Mouse (Mus musculus): Measurements from ENCODE around the gene Nell2. TPM values are rescaled to one million over a fixed set of nuclear protein-coding genes. Genes with fewer than 3 reads are reported as not detected.

Gene Nell2
- total RNA-seq, 4 experiments from 2014 or later: 3.1 to 5.2 (median 4.5) TPM

- no peak for DNase-seq
Measured at GRCm38 (mm10) chr15:95085962-95086361, 442.4 kb downstream of the Nell2 start.

- no peak for DNase-seq
Measured at GRCm38 (mm10) chr15:95081654-95082053, 446.7 kb downstream of the Nell2 start.

- DNase-seq: no peak
Measured at GRCm38 (mm10) chr15:95075356-95075755, 453.0 kb downstream of the Nell2 start.

GRCm38 (mm10) chr15:95070881-95071280 lies 457.5 kb downstream of the Nell2 start:
- no peak for DNase-seq

- no peak for DNase-seq
Measured at GRCm38 (mm10) chr15:95068799-95069198, 459.6 kb downstream of the Nell2 start.

- DNase-seq: no peak
Measured at GRCm38 (mm10) chr15:95068023-95068422, 460.3 kb downstream of the Nell2 start.

- DNase-seq: no peak
Measured at GRCm38 (mm10) chr15:95055081-95055650, 473.2 kb downstream of the Nell2 start.

- DNase-seq: no peak
Measured at GRCm38 (mm10) chr15:95049171-95049729, 479.1 kb downstream of the Nell2 start.

GRCm38 (mm10) chr15:95047486-95047885 lies 480.9 kb downstream of the Nell2 start:
- DNase-seq: no peak

GRCm38 (mm10) chr15:95044011-95044410 lies 484.3 kb downstream of the Nell2 start:
- DNase-seq: no peak

- DNase-seq: no peak
Measured at GRCm38 (mm10) chr15:95042437-95042836, 485.9 kb downstream of the Nell2 start.

- DNase-seq: no peak
Measured at GRCm38 (mm10) chr15:95029487-95029875, 498.9 kb downstream of the Nell2 start.

GRCm38 (mm10) chr15:95028862-95029486 lies 499.4 kb downstream of the Nell2 start:
- DNase-seq: no peak

Other genes with a start within 250 kb of the Nell2 start
- not detected for gene Dbx2, start 127.4 kb upstream of the Nell2 start, total RNA-seq (2022)